Mouse (Mus musculus): ENCODE results near the gene Atxn7l2. TPM values are rescaled to one million over a fixed set of nuclear protein-coding genes. Genes with fewer than 3 reads are reported as not detected.
"Not testable (repeated sequence)": the region's sequence is repeated elsewhere in the genome, so short reads cannot be mapped to it uniquely, and the experiment has no call there.

Gene Atxn7l2
- total RNA-seq (2021), result 1 to 10 TPM; 2.6 to 3.2 TPM

DNA sequence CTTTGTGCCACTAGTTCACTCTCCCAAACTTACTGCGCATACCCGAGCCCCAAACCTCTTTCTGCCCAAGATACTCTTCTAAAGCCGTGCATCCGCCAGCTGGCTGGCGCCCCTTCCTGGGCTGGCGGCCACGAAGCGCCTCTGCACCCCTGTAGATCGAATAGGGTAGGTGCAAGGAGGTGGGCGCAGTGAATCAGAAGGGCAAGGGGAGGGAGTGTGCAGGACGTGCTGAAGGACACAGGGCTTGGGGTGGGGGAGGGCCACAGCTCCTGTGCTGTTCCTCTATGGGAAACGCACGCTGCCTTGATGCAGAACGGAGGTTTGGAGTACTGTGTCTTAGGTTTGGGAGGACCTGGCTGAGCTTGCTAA is at the start of gene Atxn7l2:
Atxn7l2 (minus strand) TSS at position 164 of the 369 bp plus-strand sequence.
- intact Hi-C loops (cut with DNase I), result loop anchor here (2.0 kb wide), 1 partner anchor 46 kb away; the partner anchor contains the start of gene Psma5
- DNase-seq, result no peak

DNA sequence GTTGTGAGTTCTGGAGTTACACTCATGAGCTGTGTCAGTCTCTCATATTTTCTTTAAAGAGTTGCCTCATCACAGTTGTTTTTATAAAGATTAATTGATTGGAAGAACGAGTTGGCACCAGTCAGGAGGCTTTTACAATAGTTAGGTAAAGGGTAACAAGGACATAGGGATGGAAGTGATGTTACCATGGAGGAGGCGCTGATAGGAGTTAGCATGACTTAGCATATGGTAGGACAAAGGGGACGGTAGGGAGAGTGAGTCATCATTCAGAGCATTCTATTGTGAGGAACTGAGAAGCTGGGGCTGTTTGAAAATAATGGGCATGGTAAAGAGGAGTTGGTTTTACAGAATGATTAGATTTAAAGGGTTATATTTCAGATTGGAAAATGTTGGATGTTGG is 48.6 kb upstream of the Atxn7l2 start:
- no peak for DNase-seq
- intact Hi-C loops (cut with DNase I), result no loop called here

DNA sequence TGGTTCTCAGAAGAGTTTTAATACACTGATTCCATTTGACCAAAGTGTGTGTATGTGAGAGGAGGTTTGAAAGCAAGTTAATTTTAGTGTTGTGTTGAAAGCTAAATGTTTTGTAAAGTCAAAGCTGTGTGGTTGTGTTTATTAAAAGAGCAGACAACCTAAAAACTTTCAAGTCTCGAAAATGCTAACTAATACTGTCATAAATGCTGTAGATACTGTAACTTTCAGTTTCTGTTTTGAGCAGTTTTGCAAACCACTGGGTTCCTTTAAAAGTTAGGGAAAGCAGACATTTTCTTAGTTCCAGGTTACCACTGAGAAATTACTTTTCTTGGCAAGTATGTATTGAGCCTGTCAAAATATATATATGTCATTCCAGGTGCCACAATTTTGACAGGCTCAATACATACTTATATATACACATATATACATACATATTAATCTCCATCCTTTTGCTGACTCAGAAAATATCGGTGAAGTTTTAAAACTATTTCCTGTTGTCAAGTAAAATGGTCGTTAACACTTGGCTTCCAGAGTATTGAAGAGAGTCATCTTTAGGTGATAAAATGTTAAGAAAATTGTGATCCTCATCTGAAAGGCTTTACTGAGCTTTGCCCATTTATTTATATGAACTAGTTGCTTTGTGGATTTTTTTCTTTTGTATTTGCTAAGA is 47.2 kb upstream of the Atxn7l2 start:
- no peak for DNase-seq
- intact Hi-C loops (cut with DNase I), result loop anchor here (2.0 kb wide), 1 partner anchor 47 kb away; the partner anchor contains the start of gene Atxn7l2

DNA sequence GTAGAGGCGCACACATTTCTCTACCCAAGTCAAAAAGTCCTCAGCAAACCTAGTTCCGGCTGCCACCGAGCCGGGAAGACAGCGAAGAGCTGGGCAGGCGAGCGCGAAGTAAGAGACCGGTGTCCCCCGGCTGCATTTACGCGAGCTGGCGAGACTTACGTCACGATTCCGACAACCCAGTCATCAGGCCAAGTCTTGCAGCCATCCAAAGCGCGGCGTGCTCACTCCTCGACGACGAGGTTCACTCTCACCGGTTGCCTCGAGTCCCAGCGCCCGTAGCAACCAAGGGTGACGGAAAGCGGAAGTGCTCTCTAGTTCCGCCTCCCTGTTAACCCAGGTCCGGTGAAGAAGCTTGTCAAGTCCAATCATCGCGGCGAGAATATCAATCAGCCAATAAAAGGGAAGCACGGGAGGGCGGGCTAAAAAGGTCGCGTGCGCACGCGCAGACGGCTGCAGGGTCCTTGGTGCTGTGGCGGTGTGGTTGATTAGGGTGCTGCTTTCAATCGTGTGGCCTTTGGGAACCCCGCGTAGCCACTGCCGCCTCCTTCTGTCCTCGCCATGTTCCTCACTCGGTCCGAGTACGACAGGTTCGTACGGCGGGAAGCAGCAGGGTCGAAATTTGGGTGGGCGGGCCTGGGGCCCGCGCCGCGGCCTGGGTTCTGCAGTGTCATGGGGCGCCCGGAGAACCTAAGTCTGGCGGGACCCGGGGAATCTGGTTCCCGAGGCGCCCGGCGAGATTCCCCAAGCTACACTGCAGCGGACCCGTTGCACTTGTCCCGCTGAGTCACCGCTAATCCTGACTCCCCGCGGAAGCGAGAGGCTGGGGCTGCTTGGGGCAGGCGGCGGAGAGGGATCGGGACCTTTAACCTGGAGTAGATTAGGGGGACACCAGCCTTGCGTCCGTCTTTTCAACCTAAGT is 46.2 kb upstream of the Atxn7l2 start, which contains the start of gene Psma5:
Psma5 (plus strand) TSS at position 208 of the 919 bp plus-strand sequence.
- peak; percentile 89 to 90 for DNase-seq
- intact Hi-C loops (cut with DNase I), result loop anchor here (2.0 kb wide), 1 partner anchor 46 kb away; the partner anchor contains the start of gene Atxn7l2

DNA sequence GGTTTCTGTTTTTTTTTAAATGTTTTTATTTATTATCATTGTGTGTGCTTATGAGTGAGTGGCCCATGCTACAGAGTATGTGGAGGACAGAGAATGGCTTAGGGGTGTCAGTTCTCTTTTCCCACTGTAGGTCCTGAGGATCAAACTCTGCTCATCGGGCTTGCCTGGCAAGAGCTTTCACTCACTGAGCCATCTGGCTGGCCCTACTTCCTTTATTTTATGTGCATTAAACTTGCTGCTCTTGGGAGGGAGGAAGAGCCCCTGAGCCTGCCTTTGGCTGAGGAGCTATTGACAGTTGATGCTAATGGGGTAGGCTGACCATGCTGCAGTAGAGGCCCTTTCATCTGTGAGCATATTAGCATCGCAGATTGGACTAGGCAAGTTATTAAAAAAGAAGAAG is 36.1 kb upstream of the Atxn7l2 start:
- intact Hi-C loops (cut with DNase I), result no loop called here
- no peak for DNase-seq

DNA sequence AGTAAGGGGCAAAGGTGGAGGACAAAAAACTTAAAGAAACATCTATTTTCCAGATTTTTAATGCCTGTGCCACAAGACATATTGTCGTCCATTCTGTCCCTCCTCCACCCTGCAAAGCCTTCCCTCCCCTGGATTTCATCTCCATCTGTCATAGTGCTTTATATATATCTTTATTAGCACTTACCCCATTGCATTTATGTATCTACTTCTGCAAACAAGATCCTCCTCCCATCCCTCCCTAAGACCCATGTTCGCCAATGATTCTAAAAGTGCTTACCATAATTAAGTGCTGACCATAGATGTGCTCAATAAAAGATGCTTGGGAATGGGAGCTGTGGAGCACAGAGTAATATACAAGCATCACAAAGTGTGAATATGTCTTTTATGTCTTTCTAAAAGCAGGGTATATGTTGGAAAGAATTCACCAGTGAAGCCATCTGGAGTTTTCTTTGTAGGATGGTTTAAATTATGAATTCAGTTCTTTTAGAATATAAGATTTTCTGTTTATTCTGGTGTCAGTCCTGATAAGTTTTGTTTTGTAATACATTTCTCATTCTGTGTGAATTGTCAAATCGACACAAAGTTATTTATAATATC is 30.6 kb upstream of the Atxn7l2 start:
- no peak for DNase-seq
- intact Hi-C loops (cut with DNase I), result no loop called here

DNA sequence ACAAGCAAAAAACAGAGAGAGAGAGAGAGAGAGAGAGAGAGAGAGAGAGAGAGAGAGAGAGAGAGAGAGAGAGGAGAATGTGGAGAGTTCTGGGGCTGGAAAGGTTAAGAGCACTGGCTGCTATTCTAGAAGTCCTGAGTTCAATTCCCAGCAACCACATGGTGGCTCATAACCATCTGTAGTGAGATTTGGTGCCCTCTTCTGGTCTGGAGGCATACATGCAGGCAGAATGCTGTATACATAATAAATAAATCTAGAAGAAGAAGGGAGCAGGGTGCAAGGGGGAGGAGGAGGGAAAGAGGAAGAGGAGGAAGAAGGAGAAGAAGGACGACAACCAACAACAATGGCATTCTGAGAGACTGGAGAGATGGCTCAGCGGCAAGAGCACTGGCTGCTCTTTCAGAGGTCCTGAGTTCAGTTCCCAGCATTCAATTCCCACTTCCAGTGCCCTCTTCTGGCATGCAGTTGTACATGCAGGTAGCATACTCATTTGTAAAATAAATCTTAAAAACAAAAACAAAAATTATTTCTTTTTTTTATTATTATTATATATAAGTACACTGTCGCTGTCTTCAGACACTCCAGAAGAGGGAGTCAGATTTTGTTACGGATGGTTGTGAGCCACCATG is 26.9 kb upstream of the Atxn7l2 start:
- DNase-seq; intact Hi-C loops (cut with DNase I): not testable (repeated sequence)

DNA sequence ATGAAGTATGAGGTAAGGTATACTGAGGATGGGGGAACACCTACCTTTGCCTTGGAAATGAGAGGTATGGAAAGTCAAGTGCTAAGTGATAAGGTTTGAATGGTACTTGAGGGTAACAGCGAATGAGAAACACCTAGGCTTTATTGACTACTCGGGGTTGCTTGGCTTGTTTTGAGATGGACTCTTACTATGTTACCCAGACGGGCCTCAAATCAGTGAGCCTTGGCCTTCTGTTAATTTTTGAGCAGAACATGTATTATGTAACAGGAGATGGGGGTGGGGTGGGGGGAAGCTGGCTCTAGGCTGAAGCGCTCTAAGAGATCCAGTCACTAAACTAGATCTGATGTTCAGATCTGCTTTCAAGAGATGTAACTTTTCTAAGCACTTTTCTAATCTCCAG is 20.9 kb upstream of the Atxn7l2 start:
- no peak for DNase-seq
- intact Hi-C loops (cut with DNase I), result no loop called here

DNA sequence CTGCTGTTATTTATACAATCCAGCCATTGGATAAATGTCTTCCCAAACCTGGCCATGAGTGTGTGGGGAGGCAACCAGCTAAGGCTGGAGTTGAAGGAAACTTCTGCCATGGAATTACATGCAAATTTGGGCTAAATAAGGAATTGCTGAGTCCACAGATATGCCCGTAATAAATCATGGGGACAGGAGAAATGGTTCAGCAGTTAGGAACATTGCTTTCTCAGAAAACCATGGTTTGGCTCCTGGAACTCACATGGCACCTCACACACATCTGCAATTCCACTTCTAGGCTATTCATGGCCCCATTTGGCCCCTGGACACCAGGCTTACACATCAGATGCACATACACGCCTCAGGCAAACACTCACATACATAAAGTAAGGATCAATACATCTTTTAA is 16.8 kb upstream of the Atxn7l2 start:
- intact Hi-C loops (cut with DNase I), result no loop called here
- DNase-seq, result no peak

DNA sequence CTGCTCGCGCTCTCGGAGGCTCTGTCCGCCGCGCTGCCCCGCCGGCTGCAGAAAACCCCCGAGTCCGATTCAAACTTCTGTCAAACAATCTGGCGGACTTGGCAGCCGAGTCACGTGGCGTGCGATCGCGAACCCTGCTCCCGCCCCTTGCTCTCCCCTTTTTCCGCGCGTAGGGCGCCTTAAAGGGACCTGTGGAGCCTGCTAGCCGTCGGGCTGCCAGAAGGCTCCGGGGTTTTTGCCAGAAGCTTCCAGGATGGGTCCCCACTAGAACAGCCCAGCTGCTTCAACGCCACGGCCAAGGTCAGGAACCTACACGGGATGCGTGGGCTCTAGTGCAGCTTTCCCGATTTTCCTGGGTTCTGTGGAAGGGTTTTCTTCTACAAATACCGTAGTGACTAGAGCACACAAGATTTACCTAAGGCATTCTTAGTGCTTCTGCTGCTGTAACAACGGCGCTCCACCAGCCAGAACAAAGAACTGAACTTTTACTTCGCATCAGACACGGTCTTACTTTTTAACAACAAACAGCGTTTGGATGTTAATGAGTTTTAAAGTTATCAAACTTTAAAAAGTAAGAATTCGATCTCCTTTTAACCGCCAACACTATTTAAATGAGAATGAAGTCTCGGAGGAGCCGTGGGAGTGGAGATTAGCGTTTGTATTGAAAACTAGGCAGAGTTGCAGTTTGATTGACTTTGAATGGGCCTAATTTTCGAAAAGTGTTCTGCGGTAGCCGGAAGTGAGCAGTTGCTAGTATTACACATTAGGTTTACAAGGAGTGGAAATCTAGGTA is 16.0 kb upstream of the Atxn7l2 start, which contains the start of gene Sypl2:
Sypl2 (minus strand) TSS at position 91 of the 793 bp plus-strand sequence.
- peak; percentile 35 to 41 for DNase-seq
- intact Hi-C loops (cut with DNase I), result no loop called here

DNA sequence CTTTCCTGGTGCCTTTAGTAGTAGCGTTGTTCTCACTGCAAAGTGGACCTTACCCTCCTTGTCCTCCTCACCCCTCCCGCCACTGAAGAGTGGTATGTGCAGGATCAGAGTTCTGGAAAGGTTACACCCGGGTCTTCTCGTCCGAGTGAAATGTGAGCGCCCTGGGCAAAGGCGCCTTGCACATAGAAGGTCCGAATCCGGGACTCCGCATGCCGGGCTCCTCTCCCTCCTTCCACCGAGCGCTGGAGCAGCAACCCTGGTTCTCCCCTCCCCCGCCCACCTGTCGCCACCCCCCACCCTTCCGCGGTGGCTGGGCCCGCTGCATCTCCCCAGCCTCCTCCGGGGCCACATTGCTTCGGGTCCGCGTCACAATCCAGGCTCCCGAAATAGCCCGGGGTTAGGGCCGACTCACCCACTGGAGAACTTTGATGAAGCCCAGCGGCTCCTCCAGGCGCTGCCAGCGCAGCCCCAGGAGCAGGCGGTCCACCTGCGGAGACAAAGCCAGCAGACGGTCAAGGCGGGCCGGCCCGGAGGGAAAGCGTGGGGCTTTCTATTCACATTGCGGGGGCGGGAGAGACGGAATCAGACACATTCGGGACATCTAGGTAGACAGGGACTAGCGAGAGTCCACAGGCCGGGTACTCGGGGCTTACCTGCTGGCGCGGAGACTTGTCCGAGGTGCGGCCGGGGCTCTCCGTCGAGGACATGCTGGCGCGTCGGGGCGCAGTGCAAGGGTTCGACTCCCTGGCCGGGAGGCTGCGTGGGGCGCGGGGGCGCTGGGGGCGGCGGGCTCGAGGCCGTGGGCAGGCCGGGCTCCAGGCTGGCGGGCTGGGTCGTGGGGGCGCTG is 15.2 kb upstream of the Atxn7l2 start:
- intact Hi-C loops (cut with DNase I), result no loop called here
- no peak for DNase-seq

DNA sequence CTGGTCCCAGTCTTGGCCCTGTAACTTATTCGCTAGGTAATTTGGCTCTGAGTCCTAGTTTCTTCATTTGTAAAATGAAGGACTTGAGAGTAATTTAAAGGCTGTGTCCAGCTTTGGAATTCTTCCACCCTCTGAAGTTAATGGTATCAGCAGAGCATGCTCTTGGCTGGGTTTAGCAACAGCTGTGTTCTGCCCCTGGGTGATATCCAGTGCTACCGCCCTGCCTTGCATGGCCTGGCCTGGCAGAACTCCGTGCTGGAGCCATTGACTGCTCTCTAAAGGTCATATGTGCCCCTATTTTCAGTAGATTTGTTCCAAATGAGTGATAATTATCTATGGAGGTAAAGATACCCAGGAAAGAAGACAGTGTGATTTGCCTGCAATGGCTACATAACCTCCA is 9.9 kb upstream of the Atxn7l2 start:
- intact Hi-C loops (cut with DNase I), result no loop called here
- no peak for DNase-seq

DNA sequence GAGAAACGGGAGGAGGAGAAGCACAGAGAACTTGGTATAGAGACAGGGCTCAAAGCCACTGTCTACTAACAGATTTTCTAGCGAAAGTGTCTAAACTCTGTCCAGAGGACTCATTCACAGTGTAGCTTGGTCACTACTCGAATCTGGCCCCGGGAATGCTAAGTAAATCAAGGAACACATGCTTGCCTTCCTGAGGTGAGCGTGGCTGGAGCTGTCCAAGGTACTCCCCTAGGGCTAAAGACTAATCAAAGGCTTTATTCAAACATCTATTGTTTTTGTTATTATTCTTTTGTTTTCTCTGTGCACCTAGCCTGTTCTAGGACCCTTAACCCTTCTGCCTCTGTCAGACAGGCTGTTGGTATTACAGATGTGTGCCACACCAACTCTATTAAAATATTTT is 4.0 kb upstream of the Atxn7l2 start:
- DNase-seq, result no peak
- intact Hi-C loops (cut with DNase I), result no loop called here

DNA sequence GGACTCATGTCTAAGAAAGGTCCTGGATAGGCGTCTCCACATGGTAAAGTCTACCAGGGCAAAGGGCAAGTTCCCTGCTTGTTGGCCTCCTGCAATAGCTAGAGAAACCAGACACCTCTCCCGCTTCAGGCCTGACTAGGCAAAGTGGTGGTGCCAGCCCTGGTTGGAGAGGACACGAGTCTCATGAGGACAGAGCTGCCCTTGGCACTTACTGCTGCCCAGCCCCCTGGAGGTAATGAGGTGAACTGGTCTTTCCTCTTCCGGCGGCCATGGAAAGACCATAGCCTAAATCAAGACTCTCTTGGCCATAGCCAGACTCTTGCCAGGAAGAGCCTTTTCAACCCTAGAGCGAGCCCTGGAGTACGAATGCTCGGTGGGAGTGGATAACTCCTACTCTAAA is 1.7 kb upstream of the Atxn7l2 start:
- intact Hi-C loops (cut with DNase I), result no loop called here
- DNase-seq, result no peak

DNA sequence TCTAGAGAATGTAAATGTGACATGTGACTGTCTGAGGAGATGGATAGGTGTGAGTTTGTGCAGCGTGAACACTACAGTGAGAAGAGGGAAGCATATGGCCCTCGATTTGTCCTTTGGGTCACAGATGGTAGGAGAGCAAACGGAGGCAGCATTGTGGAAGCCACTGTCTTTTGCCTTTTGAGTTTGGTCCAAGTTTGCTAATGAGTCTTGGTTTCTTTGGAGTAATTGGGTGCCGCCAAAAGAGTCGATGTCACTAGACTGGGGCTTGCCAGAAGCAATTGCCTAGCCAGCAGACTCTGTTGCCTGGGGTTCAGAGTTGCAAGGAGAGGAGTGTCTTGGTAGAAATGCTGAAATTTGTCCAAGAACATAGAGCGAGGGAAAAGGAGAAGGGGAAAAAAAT is 1.1 kb upstream of the Atxn7l2 start:
- intact Hi-C loops (cut with DNase I), result loop anchor here (2.0 kb wide), 1 partner anchor 45 kb away; the partner anchor contains the start of gene Psma5
- no peak for DNase-seq

DNA sequence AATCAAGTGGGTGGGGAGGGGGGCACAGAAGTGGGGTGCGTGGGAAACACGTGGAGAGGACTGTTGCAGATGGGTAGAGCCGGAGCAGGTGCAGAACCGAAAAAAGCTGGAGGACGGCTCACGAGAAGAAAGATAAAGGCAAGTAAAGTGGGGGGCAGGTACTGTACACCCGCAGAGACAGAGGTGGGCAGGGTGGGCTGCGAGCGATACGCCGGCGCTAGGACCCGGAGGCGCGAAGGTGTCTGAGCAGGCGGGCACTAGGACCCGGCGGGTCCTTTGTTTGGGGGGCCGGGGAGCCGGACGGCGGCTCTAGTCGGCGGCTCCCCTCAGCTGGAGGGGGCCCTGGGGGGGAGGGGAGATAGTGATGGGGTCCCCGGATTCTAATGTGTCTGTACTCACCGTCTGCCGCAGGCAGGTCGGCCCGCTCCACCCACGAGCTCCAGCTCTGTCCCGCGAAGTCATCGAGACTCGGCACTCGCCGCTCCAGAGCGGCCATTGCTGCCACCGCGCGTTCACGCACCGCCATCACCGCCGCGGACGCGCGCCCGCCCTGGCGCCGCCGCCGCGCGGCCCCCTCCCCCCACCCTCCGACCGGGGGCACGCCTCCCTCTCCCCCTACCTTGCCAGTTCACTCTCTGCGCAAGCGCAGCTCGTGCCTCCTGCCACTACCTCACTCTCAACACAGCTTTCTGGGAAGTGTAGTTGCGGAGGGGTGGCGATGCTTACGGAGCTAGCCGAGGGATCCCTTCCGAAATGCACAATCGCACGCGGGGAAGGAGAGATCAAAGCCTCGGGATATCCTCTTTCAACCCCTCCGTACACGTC is 576 bp downstream of the Atxn7l2 start:
- intact Hi-C loops (cut with DNase I), result loop anchor here (2.0 to 10.0 kb wide), 2 partner anchors 47 to 345 kb away; partner anchors contain the start of gene Psma5
- DNase-seq, result peak; percentile 89 to 92

DNA sequence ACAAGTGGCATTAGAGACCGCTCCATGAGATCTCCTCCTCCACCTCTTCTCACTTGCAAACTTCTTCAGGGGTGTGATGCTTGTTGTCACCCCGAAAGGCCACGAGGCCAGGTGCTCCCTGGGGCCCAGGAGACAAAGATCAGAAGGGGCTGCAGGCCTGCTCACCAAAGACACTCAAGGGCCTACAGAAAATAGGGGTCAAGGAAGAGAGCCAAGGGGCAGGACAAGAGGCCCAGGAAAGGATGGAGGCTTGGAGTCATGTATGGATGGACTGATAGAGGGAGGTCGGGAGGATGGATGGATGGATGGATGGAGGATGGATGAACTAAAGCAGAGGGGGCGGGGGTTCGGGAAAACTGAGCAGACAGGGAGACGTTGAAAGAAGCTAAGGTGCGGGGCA is 1.2 kb downstream of the Atxn7l2 start:
- intact Hi-C loops (cut with DNase I), result loop anchor here (10.0 kb wide), 1 partner anchor 345 kb away; no protein-coding TSS in a partner anchor
- no peak for DNase-seq

DNA sequence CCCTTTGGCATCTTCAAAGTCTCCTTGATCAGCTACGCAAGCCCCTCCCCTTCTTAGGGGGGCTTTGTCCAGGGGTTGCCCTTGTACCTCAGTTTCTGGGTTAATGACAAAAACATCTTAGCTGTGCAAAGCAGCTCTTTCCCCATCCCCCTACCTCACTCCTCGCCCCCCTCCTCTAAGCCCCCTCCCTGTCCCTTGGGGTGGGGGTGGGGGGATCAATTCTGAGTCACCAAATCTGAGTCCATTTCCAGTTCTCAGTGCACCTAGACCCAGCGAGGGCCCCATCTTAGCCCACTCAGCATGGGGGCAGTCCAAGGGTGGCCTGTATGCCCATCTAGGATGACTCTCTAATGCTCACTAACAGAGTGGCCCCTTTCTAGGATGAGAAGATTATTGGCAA is 1.7 kb downstream of the Atxn7l2 start:
- no peak for DNase-seq
- intact Hi-C loops (cut with DNase I), result loop anchor here (10.0 kb wide), 1 partner anchor 346 kb away; no protein-coding TSS in a partner anchor

Measured in heart, postnatal 36 days (tissue).